Mouse (Mus musculus): Measurements from ENCODE around the gene Fgfrl1. TPM values are rescaled to one million over a fixed set of nuclear protein-coding genes. Genes with fewer than 3 reads are reported as not detected.

Gene Fgfrl1
- polyA plus RNA-seq, 1 experiment from 2014 or later, result 16.3 TPM

GRCm38 (mm10) chr5:108670785-108671184, 21.4 kb upstream of the Fgfrl1 start:
- Histone ChIP-seq H3K9me3 (no peaks in the 10 kb centered on the region), H3K4me3 (no peak overlapping the region), H3K4me1 (replicated peaks) (peaks cover 21% of the 10 kb centered on the region), H3K36me3 (peaks cover 22% of the 10 kb centered on the region), H3K27me3 (ENCODE audit: insufficient read depth, poor library complexity, severe bottlenecking) (no peaks in the 10 kb centered on the region), H3K27ac (no peak overlapping the region)
- DNase-seq (ENCODE audit: low spot score), result peak; percentile 31

DNA sequence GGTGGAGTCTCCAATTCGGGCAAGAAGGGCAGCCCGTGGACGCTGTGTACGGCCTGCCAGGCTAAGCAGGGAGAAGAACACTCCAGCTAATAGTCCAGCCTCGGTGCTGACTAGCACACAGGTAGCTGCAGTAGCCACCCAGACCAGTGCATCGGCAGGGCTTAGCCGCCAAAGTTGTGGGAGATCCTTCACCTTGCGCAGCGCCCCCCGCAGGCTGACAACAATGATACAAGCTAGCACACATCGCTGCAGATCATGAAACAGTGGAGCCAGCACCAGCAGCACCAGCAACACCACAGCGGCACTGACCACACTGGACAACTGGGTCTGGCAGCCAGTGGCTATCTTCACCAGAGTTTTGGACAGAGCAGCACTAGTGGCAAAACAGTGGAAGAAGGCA, 20.4 kb upstream of the Fgfrl1 start:
- Histone ChIP-seq H3K36me3 (peaks cover 22% of the 10 kb centered on the region), H3K4me1 (replicated peaks) (peaks cover 25% of the 10 kb centered on the region), H3K27me3 (ENCODE audit: insufficient read depth, poor library complexity, severe bottlenecking) (no peaks in the 10 kb centered on the region), H3K27ac (no peak overlapping the region), H3K9me3 (no peaks in the 10 kb centered on the region), H3K4me3 (no peak overlapping the region)
- WGBS, result 92% methylated on average over 12 of the region's 12 CpGs
- DNase-seq (ENCODE audit: low spot score), result no peak

DNA sequence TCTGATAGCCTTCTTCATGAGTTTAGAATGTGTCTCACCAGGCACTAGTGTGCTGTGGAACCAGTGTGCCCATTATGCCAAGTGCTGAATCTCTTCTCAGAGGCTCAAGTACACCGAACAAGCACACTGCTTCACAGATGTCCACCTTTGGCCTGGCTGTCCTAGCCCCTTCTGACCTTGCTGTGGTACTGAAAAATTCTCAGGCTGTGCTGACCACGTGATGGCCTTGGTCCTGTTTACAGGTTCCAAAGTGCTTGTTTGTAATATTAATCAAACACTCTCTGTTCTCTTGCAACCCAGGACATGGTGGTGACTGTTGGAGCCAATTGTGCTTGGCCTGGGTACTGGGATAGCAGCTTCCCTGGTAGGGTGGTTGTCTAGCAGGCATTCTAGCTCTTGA, 17.6 kb upstream of the Fgfrl1 start:
- Histone ChIP-seq H3K36me3 (peaks cover 22% of the 10 kb centered on the region), H3K9me3 (no peaks in the 10 kb centered on the region), H3K27me3 (ENCODE audit: insufficient read depth, poor library complexity, severe bottlenecking) (no peaks in the 10 kb centered on the region), H3K27ac (no peak overlapping the region), H3K4me1 (replicated peaks) (peaks cover 26% of the 10 kb centered on the region), H3K4me3 (no peak overlapping the region)
- no peak for DNase-seq (ENCODE audit: low spot score)
- 93% methylated on average over 2 of the region's 2 CpGs for WGBS

GRCm38 (mm10) chr5:108675251-108675816, 16.8 kb upstream of the Fgfrl1 start, which contains the start of gene Slc26a1:
Gene Slc26a1 (minus strand): TSS chr5:108675569.
- DNase-seq (ENCODE audit: low spot score), result no peak
- H3K27me3 ChIP-seq (ENCODE audit: insufficient read depth, poor library complexity, severe bottlenecking), result no peaks in the 10 kb centered on the region
- no peak within 1 kb of the TSS for H3K27ac ChIP-seq
- 80% methylated on average over 9 of the region's 9 CpGs for WGBS
- H3K36me3 ChIP-seq, result peaks cover 22% of the 10 kb centered on the region
- H3K4me1 ChIP-seq (replicated peaks), result peaks cover 19% of the 10 kb centered on the region
- H3K4me3 ChIP-seq, result no peak within 1 kb of the TSS
- no peaks in the 10 kb centered on the region for H3K9me3 ChIP-seq

DNA sequence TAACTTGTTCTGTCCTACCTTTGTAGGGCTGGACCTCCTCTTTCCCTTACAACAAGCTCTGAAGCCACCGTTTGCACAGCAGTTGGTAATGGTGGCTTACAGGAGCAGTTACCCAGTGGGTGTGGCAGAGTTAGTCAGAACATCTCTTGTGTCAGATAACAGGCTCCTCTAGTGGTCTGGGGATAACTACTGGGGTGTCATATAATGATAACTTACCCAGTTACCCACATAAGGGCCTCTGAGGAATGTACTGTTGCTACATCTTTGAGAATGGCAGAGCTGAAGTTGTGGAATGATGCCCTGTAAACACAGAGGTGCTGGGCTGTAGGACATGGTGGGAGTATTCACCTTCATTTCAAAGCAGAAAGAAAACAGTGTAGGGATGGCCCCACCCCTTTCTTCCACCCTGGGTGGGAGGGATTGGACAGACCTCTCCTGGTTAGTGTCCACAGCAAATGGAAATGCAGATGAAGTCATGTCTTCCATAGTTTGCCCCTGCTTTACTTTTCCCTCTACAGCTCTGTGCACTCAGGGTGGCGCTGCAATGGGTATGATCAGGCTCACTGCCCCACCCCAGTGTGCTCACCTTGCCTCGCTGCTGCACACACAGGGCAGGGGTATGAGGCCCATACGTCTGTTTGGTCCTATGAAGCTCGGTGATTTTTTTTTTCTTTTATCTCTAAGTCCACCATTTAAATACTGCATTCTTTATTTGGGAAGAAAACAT, 15.2 kb upstream of the Fgfrl1 start:
- WGBS, result 11% methylated on average over 5 of the region's 5 CpGs
- H3K36me3 ChIP-seq, result peaks cover 16% of the 10 kb centered on the region
- H3K27me3 ChIP-seq (ENCODE audit: insufficient read depth, poor library complexity, severe bottlenecking), result no peaks in the 10 kb centered on the region
- DNase-seq (ENCODE audit: low spot score), result no peak
- peak overlapping the region; percentile 85 for H3K27ac ChIP-seq
- H3K4me1 ChIP-seq (replicated peaks), result peaks cover 16% of the 10 kb centered on the region
- H3K9me3 ChIP-seq, result no peaks in the 10 kb centered on the region
- H3K4me3 ChIP-seq, result peak overlapping the region; percentile 53

GRCm38 (mm10) chr5:108677605-108678295, 14.4 kb upstream of the Fgfrl1 start:
- peak overlapping the region; percentile 53 for H3K4me3 ChIP-seq
- WGBS, result 3% methylated on average over 25 of the region's 25 CpGs
- DNase-seq (ENCODE audit: low spot score), result peak; percentile 81
- peaks cover 8% of the 10 kb centered on the region; the same call in 1 of the 2 replicates for H3K36me3 ChIP-seq
- peaks cover 16% of the 10 kb centered on the region for H3K4me1 ChIP-seq (replicated peaks)
- H3K27me3 ChIP-seq (ENCODE audit: insufficient read depth, poor library complexity, severe bottlenecking), result no peaks in the 10 kb centered on the region
- H3K9me3 ChIP-seq, result no peaks in the 10 kb centered on the region
- peak overlapping the region; percentile 85 for H3K27ac ChIP-seq

DNA sequence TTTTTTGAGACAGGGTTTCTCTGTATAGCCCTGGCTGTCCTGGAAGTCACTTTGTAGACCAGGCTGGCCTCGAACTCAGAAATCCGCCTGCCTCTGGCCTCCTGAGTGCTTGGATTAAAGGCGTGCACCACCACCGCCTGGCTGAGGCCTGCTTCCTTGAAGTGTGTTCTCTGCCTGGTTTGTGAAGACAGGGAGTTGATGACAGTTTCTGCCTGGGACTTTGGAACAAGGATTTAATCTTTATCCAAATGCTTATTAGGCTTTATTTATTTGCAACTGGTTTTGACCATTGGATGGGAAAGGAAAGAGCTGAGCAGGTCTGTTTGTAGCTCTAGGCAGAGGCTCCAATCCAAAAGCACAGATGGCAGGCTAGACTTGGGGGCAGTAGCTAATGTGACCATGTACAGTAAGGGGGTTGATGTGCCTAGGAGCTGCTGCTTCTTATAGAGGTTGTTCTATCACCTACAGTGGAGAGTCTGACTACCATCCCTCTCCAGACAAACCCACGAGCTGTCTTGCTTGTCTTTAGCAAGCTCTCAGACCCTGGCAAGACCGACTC, 13.8 kb upstream of the Fgfrl1 start:
- Histone ChIP-seq H3K4me3 (no peak overlapping the region), H3K9me3 (no peaks in the 10 kb centered on the region), H3K27ac (no peak overlapping the region), H3K36me3 (peaks cover 4% of the 10 kb centered on the region; the same call in 1 of the 2 replicates), H3K4me1 (replicated peaks) (peaks cover 16% of the 10 kb centered on the region), H3K27me3 (ENCODE audit: insufficient read depth, poor library complexity, severe bottlenecking) (no peaks in the 10 kb centered on the region)
- WGBS, result 88% methylated on average over 6 of the region's 6 CpGs
- DNase-seq (ENCODE audit: low spot score), result no peak

- no peaks in the 10 kb centered on the region for H3K9me3 ChIP-seq
- WGBS, result 58% methylated on average over 3 of the region's 3 CpGs
- no peak overlapping the region for H3K27ac ChIP-seq
- H3K4me1 ChIP-seq (replicated peaks), result peaks cover 16% of the 10 kb centered on the region
- no peak for DNase-seq (ENCODE audit: low spot score)
- H3K36me3 ChIP-seq, result no peaks in the 10 kb centered on the region
- H3K4me3 ChIP-seq, result no peak overlapping the region
- H3K27me3 ChIP-seq (ENCODE audit: insufficient read depth, poor library complexity, severe bottlenecking), result no peaks in the 10 kb centered on the region
Observed at GRCm38 (mm10) chr5:108679909-108680308, 12.3 kb upstream of the Fgfrl1 start.

DNA sequence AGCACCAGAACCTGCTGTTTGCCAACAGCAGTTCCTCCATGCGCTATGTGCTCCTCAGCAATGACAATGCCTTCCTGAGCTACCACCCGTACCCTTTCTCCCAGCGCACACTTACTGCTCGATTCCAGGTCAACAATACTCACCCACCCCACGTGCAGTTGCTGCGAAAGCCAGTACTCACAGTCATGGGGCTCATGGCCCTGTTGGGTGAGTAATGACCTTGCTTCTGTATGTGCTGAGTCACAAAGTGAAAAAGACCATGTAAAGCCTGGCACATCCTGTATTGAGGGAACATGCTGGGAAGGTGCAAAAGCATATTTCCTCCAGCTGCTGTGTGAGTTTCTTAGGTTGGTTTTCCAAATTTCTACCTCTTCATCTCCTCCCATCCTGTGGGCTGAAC, 11.3 kb upstream of the Fgfrl1 start:
- Histone ChIP-seq H3K4me3 (no peak overlapping the region), H3K9me3 (no peaks in the 10 kb centered on the region)
- WGBS, result 91% methylated on average over 6 of the region's 6 CpGs

DNA sequence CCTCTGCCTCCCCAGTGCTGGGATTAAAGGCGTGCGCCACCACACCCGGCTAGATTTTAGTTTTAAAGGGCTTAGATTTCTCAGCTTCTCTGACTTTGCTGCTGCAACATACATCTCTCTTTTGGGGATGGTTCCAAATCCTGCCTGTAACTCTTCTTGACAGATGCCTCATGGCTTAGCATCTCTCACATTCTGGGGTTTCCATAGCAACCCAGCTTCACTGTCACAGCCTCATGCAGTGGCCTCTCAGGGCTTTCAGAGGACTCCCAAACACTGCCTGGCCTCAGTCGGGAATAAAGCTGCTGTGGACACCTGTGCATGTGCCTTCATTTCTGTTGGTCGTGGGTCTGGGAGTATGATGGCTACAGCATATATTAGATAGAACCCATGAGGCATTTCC, 3.1 kb upstream of the Fgfrl1 start:
- 77% methylated on average over 5 of the region's 5 CpGs for WGBS
- no peak overlapping the region for H3K27ac ChIP-seq
- no peaks in the 10 kb centered on the region for H3K9me3 ChIP-seq
- peaks cover 24% of the 10 kb centered on the region for H3K27me3 ChIP-seq (ENCODE audit: insufficient read depth, poor library complexity, severe bottlenecking)
- H3K36me3 ChIP-seq, result no peaks in the 10 kb centered on the region
- no peak overlapping the region for H3K4me3 ChIP-seq
- no peak for DNase-seq (ENCODE audit: low spot score)
- H3K4me1 ChIP-seq (replicated peaks), result peaks cover 20% of the 10 kb centered on the region

More for the DNA sequence above, 11.3 kb upstream of the Fgfrl1 start:
- H3K4me1 ChIP-seq (replicated peaks), result peaks cover 16% of the 10 kb centered on the region
- no peaks in the 10 kb centered on the region for H3K27me3 ChIP-seq (ENCODE audit: insufficient read depth, poor library complexity, severe bottlenecking)
- no peak overlapping the region for H3K27ac ChIP-seq
- no peaks in the 10 kb centered on the region for H3K36me3 ChIP-seq
- DNase-seq (ENCODE audit: low spot score), result no peak

DNA sequence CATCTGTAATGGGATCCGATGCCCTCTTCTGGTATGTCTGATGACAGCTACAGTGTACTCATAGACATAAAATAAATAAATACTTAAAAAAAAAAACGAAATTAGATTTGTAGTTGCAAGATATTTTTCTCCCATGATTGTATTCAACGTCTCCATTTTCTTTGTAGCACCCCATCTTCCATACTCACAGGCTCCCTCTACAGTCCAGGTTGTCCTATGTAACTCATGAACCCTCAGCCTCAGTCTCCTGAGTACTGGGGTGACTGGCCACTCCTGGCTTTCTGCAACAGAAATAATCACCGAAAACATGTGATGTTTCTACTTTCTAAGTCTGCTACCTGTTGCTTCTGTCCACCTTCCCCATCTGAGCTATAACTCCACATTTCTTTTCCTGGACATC, 1.0 kb upstream of the Fgfrl1 start:
- Histone ChIP-seq H3K4me3 (no peak overlapping the region), H3K27ac (no peak overlapping the region), H3K36me3 (0 out of 2 replicates have a peak, but pooled peaks cover 3% of the 10 kb centered on the region), H3K27me3 (ENCODE audit: insufficient read depth, poor library complexity, severe bottlenecking) (peaks cover 35% of the 10 kb centered on the region), H3K9me3 (no peaks in the 10 kb centered on the region), H3K4me1 (replicated peaks) (peaks cover 39% of the 10 kb centered on the region)
- 75% methylated on average over 4 of the region's 4 CpGs for WGBS
- DNase-seq (ENCODE audit: low spot score), result no peak

DNA sequence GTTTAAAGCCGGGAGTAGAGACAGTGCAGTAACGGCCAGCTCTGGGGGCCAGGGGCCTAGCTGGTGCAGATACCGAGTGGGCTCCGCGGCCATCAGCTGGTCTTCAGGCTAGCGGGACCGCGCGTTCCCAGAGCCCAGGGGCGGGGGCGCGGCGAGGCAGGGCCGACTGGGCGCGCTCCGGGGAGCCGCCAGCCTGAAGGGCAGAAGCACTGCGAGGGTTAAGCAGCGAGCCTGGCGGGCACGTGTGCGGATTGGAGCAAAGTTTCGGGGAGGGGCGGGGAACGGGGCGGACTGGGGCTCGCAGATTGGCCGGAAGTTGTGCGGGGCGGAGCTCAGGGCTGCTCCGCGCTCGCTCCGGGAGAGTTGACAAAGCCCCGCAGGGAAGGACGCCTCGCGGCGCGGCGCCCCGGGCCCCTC, 1.7 kb downstream of the Fgfrl1 start:
- H3K4me3 ChIP-seq, result peak overlapping the region; percentile 85
- WGBS, result 0% methylated on average over 38 of the region's 43 CpGs
- H3K4me1 ChIP-seq (replicated peaks), result peaks cover 66% of the 10 kb centered on the region
- peak; percentile 93 for DNase-seq (ENCODE audit: low spot score)
- no peaks in the 10 kb centered on the region for H3K9me3 ChIP-seq
- peak overlapping the region; percentile 91 for H3K27ac ChIP-seq
- H3K36me3 ChIP-seq, result 0 out of 2 replicates have a peak, but pooled peaks cover 6% of the 10 kb centered on the region
- H3K27me3 ChIP-seq (ENCODE audit: insufficient read depth, poor library complexity, severe bottlenecking), result peaks cover 39% of the 10 kb centered on the region
